Mouse (Mus musculus) right cerebral cortex, postnatal 10 days (tissue): ENCODE measurements at regions not wholly inside any gene's neighbourhood (a gene's known extent, or its start where the extent isn't known, plus 50 kb on each side); places are given as distances from the start of the nearest gene placed in this dataset.

Source experiments
- DNase-seq, 2 experiments: peaks; one replicate each; pipeline ENCODE4 v3.0.0; 2021; ENCODE audit warnings: low spot score in 2 of 2

GRCm38 (mm10) chr2:162734286-162734685, 73.3 kb upstream of the Ptprt start:
- DNase-seq = no peak

GRCm38 (mm10) chr2:162720016-162720415, 59.1 kb upstream of the Ptprt start:
- DNase-seq = no peak

GRCm38 (mm10) chr2:162718466-162718865, 57.5 kb upstream of the Ptprt start:
- DNase-seq = peak; percentile 38 to 46

- no peak for DNase-seq
Measured at GRCm38 (mm10) chr2:162714976-162715375, 54.0 kb upstream of the Ptprt start.

GRCm38 (mm10) chr2:162712972-162713371, 52.0 kb upstream of the Ptprt start:
- no peak for DNase-seq

- DNase-seq = no peak
Measured at GRCm38 (mm10) chr2:162712394-162712793, 51.4 kb upstream of the Ptprt start.
